Mouse (Mus musculus) limb, embryonic 11.5 days (tissue): ENCODE results near the gene Hist2h3b. TPM values are rescaled to one million over a fixed set of nuclear protein-coding genes. Genes with fewer than 3 reads are reported as not detected.
"Not testable (repeated sequence)": the region's sequence is repeated elsewhere in the genome, so short reads cannot be mapped to it uniquely, and the experiment has no call there.

ENCODE experiments used
- ATAC-seq: fragments of 200-750 bp; cut with Nextera tagmentation; 2 replicates; pipeline ENCODE4 v1.8.0; 2017; ENCODE audit warnings: low read depth; ENCODE audit not compliant: insufficient number of reproducible peaks, low FRiP score, low TSS enrichment
- DNase-seq: peaks from one replicate; pipeline ENCODE4 v3.0.0-alpha.2; 2015; ENCODE audit warnings: low spot score
- H3K27ac ChIP-seq: fragments of 300-500 bp; sonication (generic); replicated peaks from 2 replicates; pipeline ENCODE4 v1.5.1; 2014; ENCODE audit warnings: low read depth, mild to moderate bottlenecking, low read length
- H3K27me3 ChIP-seq: fragments of 300-500 bp; sonication (generic); 2 replicates; pipeline ENCODE4 v1.6.1; 2014; ENCODE audit warnings: mild to moderate bottlenecking, low read length, mixed read lengths; ENCODE audit not compliant: control insufficient read depth, insufficient read depth
- H3K36me3 ChIP-seq: fragments of 300-500 bp; sonication (generic); 2 replicates; pipeline ENCODE4 v1.6.1; 2014; ENCODE audit warnings: mild to moderate bottlenecking, low read length, moderate library complexity, mixed read lengths; ENCODE audit not compliant: control insufficient read depth, insufficient read depth
- H3K4me1 ChIP-seq: fragments of 300-500 bp; sonication (generic); 2 replicates; pipeline ENCODE4 v1.6.1; 2014; ENCODE audit warnings: low read length, mixed read lengths; ENCODE audit not compliant: control insufficient read depth, insufficient read depth
- H3K4me2 ChIP-seq: fragments of 300-500 bp; sonication (generic); 2 replicates; pipeline ENCODE4 v1.6.1; 2014; ENCODE audit warnings: low read depth, mild to moderate bottlenecking, moderate library complexity; ENCODE audit not compliant: severe bottlenecking
- H3K4me3 ChIP-seq: fragments of 300-500 bp; sonication (generic); 2 replicates; pipeline ENCODE4 v1.5.1; 2014; ENCODE audit warnings: low read depth, low read length
- H3K9ac ChIP-seq: fragments of 300-500 bp; sonication (generic); 2 replicates; pipeline ENCODE4 v1.6.1; 2014; ENCODE audit warnings: mild to moderate bottlenecking, low read length
- H3K9me3 ChIP-seq: fragments of 300-500 bp; sonication (generic); 2 replicates; pipeline ENCODE4 v1.6.1; 2016; ENCODE audit warnings: low read length; ENCODE audit not compliant: control insufficient read depth
- WGBS: fragments of 180-500 bp; shearing (Covaris S2); extraction: QIAGEN DNeasy Blood & Tissue Kit; methylation state at CpG from one replicate; pipeline ENCODE4 v1.1.7; 2014; 5-methylcytosine and 5-hydroxymethylcytosine counted together
- polyA plus RNA-seq: library from polyadenylated mRNA; unstranded; fragments of >200 nt; fragmentation: Nextera tagmentation; extraction: Ambion mirVana; gene quantifications from 2 replicates; pipeline ENCODE4 v1.2.1, GENCODE M21; 2014

The Hist2h3b gene
- polyA plus RNA-seq, 1 experiment from 2014 or later: 75.8 TPM

- WGBS: 14% methylated on average over 27 of the region's 27 CpGs
- Histone ChIP-seq H3K9me3 (no peaks in the 10 kb centered on the region), H3K27me3 (no peaks in the 10 kb centered on the region), H3K36me3 (no peaks in the 10 kb centered on the region), H3K9ac (peak overlapping the region; percentile 66), H3K4me1 (peaks cover 17% of the 10 kb centered on the region), H3K4me3 (peak overlapping the region; percentile 30), H3K27ac (peak overlapping the region; percentile 99), H3K4me2 (peak overlapping the region; percentile 83)
- DNase-seq (peak; percentile 75), ATAC-seq (no peak)
Observed at GRCm38 (mm10) chr3:96263558-96264403, 4.7 kb upstream of the Hist2h3b start.

- Histone ChIP-seq H3K27ac (peak overlapping the region; percentile 99), H3K27me3 (no peaks in the 10 kb centered on the region), H3K9me3 (no peaks in the 10 kb centered on the region), H3K9ac (no peak overlapping the region; the same call in 1 of the 2 replicates), H3K36me3 (no peaks in the 10 kb centered on the region), H3K4me2 (peak overlapping the region; percentile 83; the same call in 1 of the 2 replicates), H3K4me1 (peaks cover 17% of the 10 kb centered on the region), H3K4me3 (no peak overlapping the region)
- DNase-seq: peak; percentile 31
- WGBS: 78% methylated on average over 7 of the region's 7 CpGs
- ATAC-seq: no peak
Observed at GRCm38 (mm10) chr3:96264404-96264949, 4.0 kb upstream of the Hist2h3b start.

GRCm38 (mm10) chr3:96266132-96266710, 2.2 kb upstream of the Hist2h3b start:
- WGBS: 93% methylated on average over 8 of the region's 8 CpGs
- Histone ChIP-seq H3K9me3 (no peaks in the 10 kb centered on the region), H3K9ac (no peak overlapping the region), H3K27ac (no peak overlapping the region), H3K4me1 (peaks cover 17% of the 10 kb centered on the region), H3K4me2 (no peak overlapping the region), H3K27me3 (no peaks in the 10 kb centered on the region), H3K4me3 (no peak overlapping the region), H3K36me3 (no peaks in the 10 kb centered on the region)
- ATAC-seq (no peak), DNase-seq (no peak)

- Histone ChIP-seq H3K27ac (peak overlapping the region; percentile 96; the same call in 1 of the 2 replicates), H3K36me3 (no peaks in the 10 kb centered on the region), H3K4me1 (peaks cover 11% of the 10 kb centered on the region), H3K27me3 (no peaks in the 10 kb centered on the region), H3K4me3 (no peak overlapping the region), H3K4me2 (no peak overlapping the region), H3K9ac (no peak overlapping the region), H3K9me3 (no peaks in the 10 kb centered on the region)
- DNase-seq (no peak), ATAC-seq (no peak)
- 80% methylated on average over 4 of the region's 4 CpGs for WGBS
Observed at GRCm38 (mm10) chr3:96267541-96267940, 913 bp upstream of the Hist2h3b start.

GRCm38 (mm10) chr3:96268776-96269378, 423 bp downstream of the Hist2h3b start:
- ATAC-seq: peak; percentile 45
- peak; percentile 66 for DNase-seq
- Histone ChIP-seq H3K27ac (peak overlapping the region; percentile 96), H3K4me2 (peak overlapping the region; percentile 63), H3K4me3 (peak overlapping the region; percentile 57), H3K4me1 (peaks cover 11% of the 10 kb centered on the region), H3K9ac (peak overlapping the region; percentile 81)
- H3K36me3 ChIP-seq, H3K9me3 ChIP-seq, H3K27me3 ChIP-seq: not testable (repeated sequence)
- WGBS: 2% methylated on average over 9 of the region's 44 CpGs

- H3K9ac ChIP-seq: peak within 1 kb of the TSS; percentile 81
- no peaks in the 10 kb centered on the region for H3K9me3 ChIP-seq
- DNase-seq (peak; percentile 95), ATAC-seq (peak; percentile 96)
- H3K4me1 ChIP-seq: peaks cover 6% of the 10 kb centered on the region
- H3K27me3 ChIP-seq: no peaks in the 10 kb centered on the region
- WGBS: under 1% methylated on average over 45 of the region's 45 CpGs
- H3K4me2 ChIP-seq: peak within 1 kb of the TSS; percentile 71
- peak within 1 kb of the TSS; percentile 57 for H3K4me3 ChIP-seq
- peak within 1 kb of the TSS; percentile 96 for H3K27ac ChIP-seq
- H3K36me3 ChIP-seq: no peaks in the 10 kb centered on the region
Observed at GRCm38 (mm10) chr3:96269511-96270474, 1.3 kb downstream of the Hist2h3b start, which contains the start of gene Hist2h2bb. Gene Hist2h2bb, plus strand, starts transcription at chr3:96269752.

GRCm38 (mm10) chr3:96273591-96274465, 5.4 kb downstream of the Hist2h3b start:
- H3K4me1 ChIP-seq: no peaks in the 10 kb centered on the region
- WGBS: 90% methylated on average over 17 of the region's 17 CpGs
- H3K9me3 ChIP-seq: no peaks in the 10 kb centered on the region
- DNase-seq (no peak), ATAC-seq (no peak)
- no peak overlapping the region for H3K4me3 ChIP-seq
- H3K36me3 ChIP-seq: no peaks in the 10 kb centered on the region
- H3K9ac ChIP-seq: no peak overlapping the region
- no peak overlapping the region for H3K27ac ChIP-seq
- H3K4me2 ChIP-seq: no peak overlapping the region
- H3K27me3 ChIP-seq: no peaks in the 10 kb centered on the region
